Mouse (Mus musculus) heart, postnatal 0 days (tissue): ENCODE results near the gene Pde8b. TPM values are rescaled to one million over a fixed set of nuclear protein-coding genes. Genes with fewer than 3 reads are reported as not detected.

Experiments
- ATAC-seq: fragments of 200-750 bp; cut with Nextera tagmentation; 2 replicates; pipeline ENCODE4 v1.8.0; 2017; ENCODE audit warnings: low read depth, moderate number of reproducible peaks, moderate library complexity; ENCODE audit not compliant: insufficient read depth
- DNase-seq: peaks from one replicate; pipeline ENCODE4 v3.0.0-alpha.2; 2016; ENCODE audit warnings: low spot score
- H3K27ac ChIP-seq: fragments of 300-500 bp; sonication (generic); 2 replicates; pipeline ENCODE4 v1.5.1; 2014; ENCODE audit warnings: low read depth, mild to moderate bottlenecking
- H3K27me3 ChIP-seq: fragments of 300-500 bp; sonication (generic); 2 replicates; pipeline ENCODE4 v1.6.1; 2014; ENCODE audit warnings: low read length, mixed read lengths; ENCODE audit not compliant: control insufficient read depth, insufficient read depth
- H3K36me3 ChIP-seq: fragments of 300-500 bp; sonication (generic); replicated peaks from 2 replicates; pipeline ENCODE4 v1.6.1; 2014; ENCODE audit warnings: low read length, mixed read lengths; ENCODE audit not compliant: control insufficient read depth, insufficient read depth
- H3K4me1 ChIP-seq: fragments of 300-500 bp; sonication (generic); 2 replicates; pipeline ENCODE4 v1.6.1; 2014; ENCODE audit warnings: antibody characterized with exemption; ENCODE audit not compliant: control insufficient read depth, insufficient read depth
- H3K4me2 ChIP-seq: fragments of 300-500 bp; sonication (generic); 2 replicates; pipeline ENCODE4 v1.6.1; 2014; ENCODE audit warnings: low read depth, mild to moderate bottlenecking, low read length, moderate library complexity
- H3K4me3 ChIP-seq: fragments of 300-500 bp; sonication (generic); 2 replicates; pipeline ENCODE4 v1.5.1; 2014; ENCODE audit warnings: low read depth, low read length
- H3K9ac ChIP-seq: fragments of 300-500 bp; sonication (generic); replicated peaks from 2 replicates; pipeline ENCODE4 v1.6.1; 2014; ENCODE audit warnings: low read depth, low read length, mixed read lengths
- H3K9me3 ChIP-seq: fragments of 300-500 bp; sonication (generic); replicated peaks from 2 replicates; pipeline ENCODE4 v1.6.1; 2016; ENCODE audit warnings: low read length; ENCODE audit not compliant: control insufficient read depth
- CTCF ChIP-seq: IDR thresholded peaks from 2 replicates; pipeline ENCODE4 v1.5.1; 2016; ENCODE audit warnings: antibody characterized with exemption, control low read depth, low read depth
- EP300 ChIP-seq: IDR thresholded peaks from 2 replicates; pipeline ENCODE4 v1.6.1; 2016; ENCODE audit warnings: antibody characterized with exemption, low read depth
- WGBS: fragments of 180-500 bp; shearing (Covaris S2); extraction: QIAGEN DNeasy Blood & Tissue Kit; methylation state at CpG from one replicate; pipeline ENCODE4 v1.1.7; 2014; 5-methylcytosine and 5-hydroxymethylcytosine counted together
- polyA plus RNA-seq: library from polyadenylated mRNA; unstranded; fragments of >200 nt; fragmentation: Nextera tagmentation; extraction: Ambion mirVana; gene quantifications from 2 replicates; pipeline ENCODE4 v1.2.1, GENCODE M21; 2015
- total RNA-seq: library from RNA; depleted of rRNA; stranded (reverse); fragments of >200 nt; gene quantifications from 2 replicates; pipeline ENCODE4 v1.2.3, GENCODE M21; 2014; ENCODE audit warnings: low replicate concordance

Gene Pde8b
- total and polyA plus RNA-seq, 2 experiments from 2014 or later, result 0.98 TPM; not detected in 1

- H3K9ac ChIP-seq, result no peak overlapping the region
- no peak overlapping the region for H3K4me2 ChIP-seq
- H3K9me3 ChIP-seq, result no peaks in the 10 kb centered on the region
- no peak overlapping the region for H3K27ac ChIP-seq
- no peak overlapping the region for H3K4me3 ChIP-seq
- H3K27me3 ChIP-seq, result no peaks in the 10 kb centered on the region
- no peaks in the 10 kb centered on the region for H3K36me3 ChIP-seq
- DNase-seq, result no peak
- H3K4me1 ChIP-seq, result no peaks in the 10 kb centered on the region
- TF ChIP-seq EP300 (no peak), CTCF (no peak)
- ATAC-seq, result no peak
- WGBS, result 66% methylated on average over 8 of the region's 8 CpGs
These were observed 151.0 kb downstream of the Pde8b start for GRCm38 (mm10) chr13:95098931-95099720.

GRCm38 (mm10) chr13:95096646-95097045 is 153.5 kb downstream of the Pde8b start:
- H3K4me2 ChIP-seq, result no peak overlapping the region
- no peaks in the 10 kb centered on the region for H3K4me1 ChIP-seq
- no peaks in the 10 kb centered on the region for H3K36me3 ChIP-seq
- TF ChIP-seq EP300 (no peak), CTCF (no peak)
- H3K27ac ChIP-seq, result no peak overlapping the region
- no peaks in the 10 kb centered on the region for H3K9me3 ChIP-seq
- H3K9ac ChIP-seq, result no peak overlapping the region
- DNase-seq (no peak), ATAC-seq (no peak)
- 78% methylated on average over 3 of the region's 3 CpGs for WGBS
- no peak overlapping the region for H3K4me3 ChIP-seq
- no peaks in the 10 kb centered on the region for H3K27me3 ChIP-seq

GRCm38 (mm10) chr13:95095860-95096259 is 154.3 kb downstream of the Pde8b start:
- Histone ChIP-seq H3K27ac (no peak overlapping the region), H3K4me1 (no peaks in the 10 kb centered on the region), H3K4me2 (no peak overlapping the region), H3K4me3 (no peak overlapping the region), H3K9ac (no peak overlapping the region), H3K27me3 (no peaks in the 10 kb centered on the region), H3K36me3 (no peaks in the 10 kb centered on the region), H3K9me3 (no peaks in the 10 kb centered on the region)
- WGBS, result 66% methylated on average over 10 of the region's 10 CpGs
- ATAC-seq (no peak), DNase-seq (no peak)
- TF ChIP-seq EP300 (no peak), CTCF (no peak)

GRCm38 (mm10) chr13:95091546-95092445 is 158.3 kb downstream of the Pde8b start:
- ATAC-seq (no peak), DNase-seq (no peak)
- Histone ChIP-seq H3K4me2 (no peak overlapping the region), H3K9ac (no peak overlapping the region), H3K4me1 (peaks cover 11% of the 10 kb centered on the region; the same call in 1 of the 2 replicates), H3K27me3 (no peaks in the 10 kb centered on the region), H3K36me3 (no peaks in the 10 kb centered on the region), H3K4me3 (no peak overlapping the region), H3K27ac (no peak overlapping the region), H3K9me3 (no peaks in the 10 kb centered on the region)
- WGBS, result 64% methylated on average over 14 of the region's 14 CpGs
- TF ChIP-seq CTCF (peak; percentile 40), EP300 (no peak)

- H3K4me2 ChIP-seq, result no peak overlapping the region
- no peak overlapping the region for H3K4me3 ChIP-seq
- no peaks in the 10 kb centered on the region for H3K9me3 ChIP-seq
- 34% methylated on average over 8 of the region's 8 CpGs for WGBS
- no peak overlapping the region for H3K27ac ChIP-seq
- TF ChIP-seq EP300, result 0 out of 2 replicates have a peak, but pooled peaks have one; percentile 23
- TF ChIP-seq CTCF, result no peak
- ATAC-seq (peak; percentile 75), DNase-seq (peak; percentile 43)
- no peak overlapping the region; the same call in 1 of the 2 replicates for H3K9ac ChIP-seq
- no peaks in the 10 kb centered on the region for H3K36me3 ChIP-seq
- H3K4me1 ChIP-seq, result peaks cover 11% of the 10 kb centered on the region; the same call in 1 of the 2 replicates
- H3K27me3 ChIP-seq, result no peaks in the 10 kb centered on the region
These were observed 162.8 kb downstream of the Pde8b start for GRCm38 (mm10) chr13:95087358-95087787.
